Mouse (Mus musculus) olfactory bulb, adult 2 months (tissue): ENCODE data around the gene Tulp2. TPM values are rescaled to one million over a fixed set of nuclear protein-coding genes. Genes with fewer than 3 reads are reported as not detected.
"Not testable (repeated sequence)": the region's sequence is repeated elsewhere in the genome, so short reads cannot be mapped to it uniquely, and the experiment has no call there.

Experiments
- H3K27ac ChIP-seq: fragments of 200-500 bp; 2 replicates; pipeline ENCODE4 v1.5.1; 2012; ENCODE audit warnings: low read depth, low read length; ENCODE audit not compliant: insufficient read depth
- H3K4me1 ChIP-seq: fragments of 200-500 bp; 2 replicates; pipeline ENCODE4 v1.6.1; 2012; ENCODE audit warnings: low read length; ENCODE audit not compliant: control insufficient read depth, insufficient read depth
- H3K4me3 ChIP-seq: fragments of 200-500 bp; 2 replicates; pipeline ENCODE4 v1.5.1; 2012; ENCODE audit warnings: mild to moderate bottlenecking, low read depth, low read length, moderate library complexity; ENCODE audit not compliant: insufficient read depth
- CTCF ChIP-seq: fragments of 200-500 bp; IDR thresholded peaks from 2 replicates; pipeline ENCODE4 v1.5.1; 2012; ENCODE audit warnings: low read depth, mild to moderate bottlenecking, low read length, moderate library complexity; ENCODE audit not compliant: insufficient read depth
- POLR2A ChIP-seq: fragments of 200-500 bp; IDR thresholded peaks from 2 replicates; pipeline ENCODE4 v1.6.1; 2012; ENCODE audit warnings: mild to moderate bottlenecking, low read depth, low read length, moderate library complexity; ENCODE audit not compliant: insufficient read depth
- WGBS: fragments of 180-500 bp; shearing (Covaris S2); methylation state at CpG from one replicate; pipeline ENCODE4 v1.1.7; 2018; 5-methylcytosine and 5-hydroxymethylcytosine counted together
- polyA plus RNA-seq: library from polyadenylated mRNA; stranded (reverse); fragments of >200 nt; gene quantifications from 2 replicates; pipeline ENCODE4 v1.2.4, GENCODE M21; 2012; ENCODE audit warnings: low replicate concordance; ENCODE audit not compliant: missing spikeins, insufficient read depth, insufficient read length

Gene Tulp2
- polyA plus RNA-seq, 1 experiment, result not detected

DNA sequence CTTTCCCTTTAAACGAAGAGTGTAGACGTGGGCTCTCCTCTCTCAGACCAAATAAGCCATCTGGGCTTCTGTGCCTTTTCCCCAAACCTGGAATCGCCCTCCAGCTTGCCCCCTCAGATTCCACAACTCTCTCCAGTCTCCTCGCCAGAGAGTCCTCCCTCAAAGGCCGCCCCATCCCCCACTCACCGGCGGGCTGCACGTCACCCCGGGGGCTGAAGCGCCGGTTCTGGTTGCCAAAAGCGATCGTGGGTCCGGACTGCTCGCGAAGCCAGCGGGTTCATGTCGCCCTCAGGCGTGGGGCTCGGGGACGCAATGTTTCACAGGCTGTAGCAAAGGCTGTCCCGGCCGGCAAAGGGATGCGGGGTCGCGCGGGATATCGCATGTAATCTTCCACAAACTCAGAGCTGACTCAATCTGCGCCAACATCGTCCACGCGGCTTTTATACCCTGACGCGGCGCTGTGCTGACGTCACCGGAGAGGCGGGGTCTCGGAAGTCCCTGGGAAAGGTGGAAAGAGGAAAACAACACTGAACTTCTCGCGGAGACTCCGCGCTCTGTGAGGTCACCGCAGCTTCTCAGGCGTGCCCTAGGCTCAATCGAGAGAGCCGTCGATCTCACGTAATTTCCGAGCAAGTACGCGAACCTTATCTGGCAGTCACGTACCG is 44.3 kb downstream of the Tulp2 start, which contains the start of the genes Ppp1r15a and Plekha4:
Gene Ppp1r15a, minus strand, starts transcription at position 460 of the 665 bp plus-strand sequence.
Gene Plekha4, plus strand, starts transcription at position 522 of the 665 bp plus-strand sequence.
- WGBS, result under 1% methylated on average over 54 of the region's 54 CpGs
- Histone ChIP-seq H3K4me3 (peak within 1 kb of the TSS; percentile 87), H3K4me1 (peaks cover 28% of the 10 kb centered on the region), H3K27ac (peak within 1 kb of the TSS; percentile 90)
- no peak for TF ChIP-seq CTCF
- TF ChIP-seq POLR2A, result peak; percentile 97

DNA sequence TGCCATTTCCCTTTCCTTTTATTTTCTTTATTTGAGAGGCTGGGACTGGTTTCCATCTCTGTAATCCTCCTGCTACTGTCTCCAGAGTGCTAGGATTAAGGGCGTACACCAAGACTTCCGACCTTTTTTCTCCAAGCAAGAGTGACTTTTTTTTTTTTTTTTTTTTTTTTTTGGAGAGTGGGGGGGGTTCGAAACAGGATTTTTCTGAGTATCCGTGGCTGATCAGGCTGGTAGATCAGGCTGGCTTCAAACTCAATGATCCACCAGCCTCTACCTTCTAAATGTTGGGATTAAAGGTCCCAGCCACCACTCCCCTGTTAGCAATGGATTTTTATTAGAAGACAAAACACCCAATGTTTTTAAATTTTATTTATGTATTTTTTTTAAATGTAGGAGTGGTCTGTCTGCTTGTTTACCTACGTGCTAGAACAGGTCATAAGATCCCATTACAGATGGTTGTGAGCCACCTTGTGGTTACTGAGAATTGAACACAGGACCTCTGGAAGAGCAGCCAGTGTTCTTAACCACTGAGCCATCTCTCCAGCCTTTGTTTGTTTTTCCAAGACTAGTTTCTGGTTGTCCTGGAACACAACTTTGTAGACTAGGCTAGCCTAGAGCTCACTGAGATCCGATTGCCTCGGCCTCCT is 44.9 kb downstream of the Tulp2 start:
- Histone ChIP-seq H3K4me1 (peaks cover 28% of the 10 kb centered on the region), H3K27ac (peak overlapping the region; percentile 90), H3K4me3 (peak overlapping the region; percentile 87)
- 26% methylated on average over 7 of the region's 7 CpGs for WGBS
- no peak for TF ChIP-seq CTCF
- no peak for TF ChIP-seq POLR2A

DNA sequence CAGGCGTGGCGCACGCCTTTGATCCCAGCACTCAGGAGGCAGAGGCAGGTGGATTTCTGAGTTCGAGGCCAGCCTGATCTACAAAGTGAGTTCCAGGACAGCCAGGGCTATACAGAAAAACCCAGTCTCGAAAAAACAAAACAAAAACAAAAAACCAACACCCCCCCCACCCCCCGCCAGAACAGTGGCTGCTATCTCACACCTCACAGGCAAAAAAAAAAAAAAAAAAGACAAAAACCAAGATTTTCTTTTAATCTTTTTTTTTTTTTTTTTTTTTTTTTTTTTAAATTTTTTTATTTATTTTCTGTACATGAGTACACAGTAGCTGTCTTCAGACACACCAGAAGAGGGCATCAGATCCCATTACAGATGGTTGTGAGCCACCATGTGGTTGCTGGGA is 45.5 kb downstream of the Tulp2 start:
- not testable (repeated sequence) for H3K4me3 ChIP-seq, H3K27ac ChIP-seq
- H3K4me1 ChIP-seq, result peaks cover 28% of the 10 kb centered on the region
- WGBS, result 93% methylated on average over 6 of the region's 6 CpGs

DNA sequence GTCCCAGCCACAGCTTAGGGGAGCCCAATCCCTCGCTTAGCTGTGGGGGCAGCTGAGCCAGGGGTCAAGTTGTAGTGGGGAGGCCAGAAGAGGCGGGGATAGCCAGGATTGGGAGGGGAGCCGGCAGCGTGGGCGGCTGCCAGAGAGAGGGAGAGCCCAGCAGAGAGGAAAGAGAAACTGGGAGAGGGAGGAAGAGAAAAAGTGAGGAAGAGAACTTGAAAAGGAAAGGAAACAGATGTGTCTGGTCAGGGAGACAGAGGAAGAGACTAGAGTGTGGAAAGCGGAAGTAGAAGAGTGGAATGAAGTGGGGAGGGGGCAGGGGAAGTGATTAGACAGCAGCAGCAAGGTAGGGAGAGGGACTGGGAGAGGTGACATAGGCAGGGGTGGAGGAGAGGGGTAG is 47.8 kb downstream of the Tulp2 start:
- 14% methylated on average over 6 of the region's 6 CpGs for WGBS
- Histone ChIP-seq H3K27ac (no peak overlapping the region), H3K4me1 (peaks cover 14% of the 10 kb centered on the region), H3K4me3 (no peak overlapping the region)
- TF ChIP-seq POLR2A, result no peak
- no peak for TF ChIP-seq CTCF

DNA sequence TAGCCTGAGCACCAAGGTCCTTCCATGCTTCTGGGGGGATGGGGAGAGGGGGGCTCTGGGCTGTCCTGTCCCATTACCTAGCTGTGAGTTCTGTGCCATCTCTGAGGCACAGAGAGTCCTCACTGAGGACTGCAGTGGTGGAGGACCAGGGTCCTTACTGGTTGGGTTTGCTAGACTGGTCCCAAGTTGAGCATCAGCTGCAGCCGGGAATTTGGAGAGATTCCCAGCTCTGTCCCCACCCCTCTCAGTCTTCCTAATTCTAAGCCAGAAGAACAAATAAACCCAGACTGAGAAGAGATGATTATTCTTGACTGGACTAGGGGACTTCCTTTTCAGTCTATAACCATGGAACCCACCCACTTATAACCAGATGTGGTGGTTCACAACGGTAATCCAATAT is 49.0 kb downstream of the Tulp2 start:
- 32% methylated on average over 2 of the region's 2 CpGs for WGBS
- H3K27ac ChIP-seq, result no peak overlapping the region
- H3K4me1 ChIP-seq, result peaks cover 5% of the 10 kb centered on the region; the same call in 1 of the 2 replicates
- H3K4me3 ChIP-seq, result no peak overlapping the region
- TF ChIP-seq CTCF, result no peak
- TF ChIP-seq POLR2A, result no peak

DNA sequence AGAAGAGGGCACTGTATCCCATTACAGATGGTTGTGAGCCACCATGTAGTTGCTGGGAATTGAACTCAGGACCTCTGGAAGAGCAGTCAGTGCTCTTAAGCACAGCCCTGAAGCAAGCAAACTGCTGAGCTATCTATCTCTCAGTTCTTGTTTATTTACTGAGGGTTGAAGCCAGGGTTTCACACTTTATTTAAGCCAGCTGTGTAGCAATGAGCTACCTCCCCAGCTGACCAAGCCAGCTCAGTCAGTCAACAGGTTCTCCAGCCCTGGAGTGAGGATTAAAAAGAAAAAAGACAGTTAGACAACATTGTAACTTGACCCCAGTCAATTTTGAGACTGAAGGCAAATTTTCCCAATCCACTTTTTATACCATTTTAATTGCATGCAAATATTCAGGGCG is 54.0 kb downstream of the Tulp2 start:
- no peak for TF ChIP-seq POLR2A
- no peak for TF ChIP-seq CTCF
- H3K4me3 ChIP-seq, result no peak overlapping the region
- no peak overlapping the region for H3K27ac ChIP-seq
- 59% methylated on average over 1 of the region's 1 CpGs for WGBS
- peaks cover 8% of the 10 kb centered on the region; the same call in 1 of the 2 replicates for H3K4me1 ChIP-seq

DNA sequence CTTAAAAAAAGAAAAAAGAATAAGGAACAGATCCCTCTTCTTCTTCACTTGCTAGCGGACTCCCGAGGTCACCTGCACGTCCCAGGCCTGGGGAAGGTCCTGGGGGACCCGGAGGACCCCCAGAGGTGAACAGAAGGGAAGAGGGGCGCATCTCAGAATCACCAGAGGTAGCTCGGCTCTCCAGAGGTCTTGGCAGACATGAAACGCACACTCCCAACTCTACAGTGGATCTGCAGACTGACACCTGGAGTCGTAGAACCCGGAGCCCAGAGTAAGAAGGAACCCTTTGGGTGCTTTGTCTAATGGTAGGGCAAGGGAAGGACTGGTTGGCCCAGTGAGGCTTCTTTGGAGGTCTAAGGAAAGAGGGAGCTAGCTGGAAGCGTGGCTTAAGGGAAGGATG is 55.9 kb downstream of the Tulp2 start:
- H3K4me3 ChIP-seq, result peak overlapping the region; percentile 69
- 88% methylated on average over 10 of the region's 10 CpGs for WGBS
- H3K27ac ChIP-seq, result no peak overlapping the region
- no peak for TF ChIP-seq CTCF
- TF ChIP-seq POLR2A, result no peak
- peaks cover 8% of the 10 kb centered on the region; the same call in 1 of the 2 replicates for H3K4me1 ChIP-seq

DNA sequence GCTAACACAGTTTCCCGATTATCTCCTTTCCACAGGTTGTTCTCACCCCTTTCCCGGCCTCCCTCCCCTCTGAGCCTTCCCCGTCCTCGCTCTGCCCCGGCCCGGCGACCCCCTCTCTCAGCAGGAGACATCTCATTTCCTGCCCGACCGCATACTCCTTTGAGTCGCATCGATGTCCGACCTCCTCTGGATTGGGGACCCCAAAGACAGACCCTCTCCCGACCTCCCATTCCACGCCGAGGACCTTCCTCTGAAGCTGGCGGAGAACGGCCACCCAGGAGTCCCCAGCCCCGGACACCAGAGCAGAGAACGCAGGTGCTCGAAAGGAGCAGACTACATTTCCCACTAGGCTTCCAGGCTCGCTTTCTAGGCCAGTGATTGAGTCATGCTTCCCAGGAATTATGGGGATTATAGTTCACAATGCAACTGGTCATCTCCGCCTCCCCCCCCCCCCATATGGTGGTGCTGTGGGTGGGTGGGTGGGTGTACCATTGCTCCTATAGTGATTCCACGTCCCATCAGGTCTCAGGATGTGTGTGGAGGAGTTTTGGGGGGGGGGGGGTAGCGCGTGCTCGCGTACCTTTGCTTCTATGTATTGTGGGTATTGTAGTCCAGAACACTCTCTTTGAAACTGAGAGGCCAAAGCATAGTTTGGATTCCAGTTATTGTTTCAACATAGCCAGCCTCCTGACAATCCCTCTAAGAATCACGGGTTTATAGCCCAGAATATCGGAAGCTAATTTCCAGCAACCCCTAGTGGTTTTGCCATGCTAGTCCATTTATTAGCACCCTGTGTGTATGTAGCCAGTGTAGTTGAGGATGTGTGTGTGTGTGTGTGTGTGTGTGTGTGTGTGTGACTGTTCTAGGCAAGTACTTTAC is 56.7 kb downstream of the Tulp2 start:
- WGBS, result 4% methylated on average over 29 of the region's 29 CpGs
- H3K27ac ChIP-seq, result peak overlapping the region; percentile 19; the same call in 1 of the 2 replicates
- peak overlapping the region; percentile 69 for H3K4me3 ChIP-seq
- TF ChIP-seq CTCF (no peak), POLR2A (no peak)
- peaks cover 8% of the 10 kb centered on the region; the same call in 1 of the 2 replicates for H3K4me1 ChIP-seq

DNA sequence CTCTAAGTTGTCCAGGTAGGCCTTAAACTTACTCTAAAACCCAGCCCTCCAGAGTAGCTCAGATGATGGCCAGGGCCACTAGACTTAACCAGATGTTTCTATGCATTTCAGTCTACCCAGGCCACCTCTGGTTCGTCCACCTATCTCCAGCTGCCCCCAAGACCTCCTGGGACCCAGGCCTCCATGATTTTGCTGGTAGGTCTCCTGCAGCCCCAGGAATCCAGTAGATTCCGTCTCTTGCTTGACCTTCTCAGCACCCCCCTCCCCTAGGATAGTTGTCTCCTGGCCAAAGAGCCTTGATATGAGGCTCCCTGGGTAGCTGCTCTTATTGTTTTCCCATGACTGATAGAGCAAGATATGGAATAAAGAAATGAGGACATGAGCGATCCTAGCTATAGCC is 57.4 kb downstream of the Tulp2 start:
- H3K27ac ChIP-seq, result no peak overlapping the region
- 86% methylated on average over 3 of the region's 3 CpGs for WGBS
- no peak overlapping the region for H3K4me3 ChIP-seq
- TF ChIP-seq CTCF (no peak), POLR2A (no peak)
- peaks cover 8% of the 10 kb centered on the region; the same call in 1 of the 2 replicates for H3K4me1 ChIP-seq
